Mouse (Mus musculus): ENCODE data around the gene Mtus2. TPM values are rescaled to one million over a fixed set of nuclear protein-coding genes. Genes with fewer than 3 reads are reported as not detected.

Gene Mtus2
- polyA plus RNA-seq, 1 experiment from 2014 or later: 93.6 TPM

- Histone ChIP-seq H3K36me3 (ENCODE audit: control insufficient read depth, insufficient read depth, low read length) (no peaks in the 10 kb centered on the region), H3K9ac (ENCODE audit: low read depth, low read length) (no peak overlapping the region), H3K4me1 (ENCODE audit: control insufficient read depth, insufficient read depth, low read length) (no peaks in the 10 kb centered on the region), H3K27ac (ENCODE audit: low read depth, low read length) (no peak overlapping the region), H3K4me2 (no peak overlapping the region), H3K9me3 (replicated peaks; ENCODE audit: control insufficient read depth, low read length) (no peaks in the 10 kb centered on the region), H3K4me3 (ENCODE audit: low read depth, low read length) (no peak overlapping the region), H3K27me3 (ENCODE audit: control insufficient read depth, insufficient read depth, low read length) (no peaks in the 10 kb centered on the region)
- ATAC-seq (replicated peaks; ENCODE audit: insufficient number of reproducible peaks, low FRiP score, low TSS enrichment): no peak
- 58% methylated on average over 8 of the region's 8 CpGs for WGBS (ENCODE audit: insufficient replicate concordance)
Observed at GRCm38 (mm10) chr5:148130691-148131457, 173.8 kb downstream of the Mtus2 start.

GRCm38 (mm10) chr5:148131458-148132131 is 174.5 kb downstream of the Mtus2 start:
- Histone ChIP-seq H3K4me3 (ENCODE audit: low read depth, low read length) (no peak overlapping the region), H3K36me3 (ENCODE audit: control insufficient read depth, insufficient read depth, low read length) (no peaks in the 10 kb centered on the region), H3K27me3 (ENCODE audit: control insufficient read depth, insufficient read depth, low read length) (no peaks in the 10 kb centered on the region), H3K27ac (ENCODE audit: low read depth, low read length) (no peak overlapping the region), H3K4me2 (no peak overlapping the region), H3K9ac (ENCODE audit: low read depth, low read length) (no peak overlapping the region), H3K9me3 (replicated peaks; ENCODE audit: control insufficient read depth, low read length) (no peaks in the 10 kb centered on the region), H3K4me1 (ENCODE audit: control insufficient read depth, insufficient read depth, low read length) (no peaks in the 10 kb centered on the region)
- ATAC-seq (replicated peaks; ENCODE audit: insufficient number of reproducible peaks, low FRiP score, low TSS enrichment): no peak
- 62% methylated on average over 10 of the region's 10 CpGs for WGBS (ENCODE audit: insufficient replicate concordance)

GRCm38 (mm10) chr5:148133448-148134060 is 176.4 kb downstream of the Mtus2 start:
- WGBS (ENCODE audit: insufficient replicate concordance): 79% methylated on average over 9 of the region's 9 CpGs
- Histone ChIP-seq H3K9me3 (replicated peaks; ENCODE audit: control insufficient read depth, low read length) (no peaks in the 10 kb centered on the region), H3K36me3 (ENCODE audit: control insufficient read depth, insufficient read depth, low read length) (no peaks in the 10 kb centered on the region), H3K4me2 (no peak overlapping the region), H3K4me1 (ENCODE audit: control insufficient read depth, insufficient read depth, low read length) (no peaks in the 10 kb centered on the region), H3K27me3 (ENCODE audit: control insufficient read depth, insufficient read depth, low read length) (no peaks in the 10 kb centered on the region), H3K4me3 (ENCODE audit: low read depth, low read length) (no peak overlapping the region), H3K9ac (ENCODE audit: low read depth, low read length) (no peak overlapping the region), H3K27ac (ENCODE audit: low read depth, low read length) (no peak overlapping the region)
- no peak for ATAC-seq (replicated peaks; ENCODE audit: insufficient number of reproducible peaks, low FRiP score, low TSS enrichment)

GRCm38 (mm10) chr5:148141662-148142061 is 184.5 kb downstream of the Mtus2 start:
- no peak for ATAC-seq (replicated peaks; ENCODE audit: insufficient number of reproducible peaks, low FRiP score, low TSS enrichment)
- no peak overlapping the region for H3K4me3 ChIP-seq (ENCODE audit: low read depth, low read length)
- H3K27ac ChIP-seq (ENCODE audit: low read depth, low read length): no peak overlapping the region
- H3K27me3 ChIP-seq (ENCODE audit: control insufficient read depth, insufficient read depth, low read length): no peaks in the 10 kb centered on the region
- no peaks in the 10 kb centered on the region for H3K9me3 ChIP-seq (replicated peaks; ENCODE audit: control insufficient read depth, low read length)
- no peak overlapping the region for H3K9ac ChIP-seq (ENCODE audit: low read depth, low read length)
- 87% methylated on average over 3 of the region's 3 CpGs for WGBS (ENCODE audit: insufficient replicate concordance)
- H3K4me2 ChIP-seq: no peak overlapping the region
- no peaks in the 10 kb centered on the region for H3K36me3 ChIP-seq (ENCODE audit: control insufficient read depth, insufficient read depth, low read length)
- H3K4me1 ChIP-seq (ENCODE audit: control insufficient read depth, insufficient read depth, low read length): no peaks in the 10 kb centered on the region

- H3K4me2 ChIP-seq: no peak overlapping the region
- H3K27ac ChIP-seq (ENCODE audit: low read depth, low read length): no peak overlapping the region
- WGBS (ENCODE audit: insufficient replicate concordance): 55% methylated on average over 12 of the region's 12 CpGs
Observed at GRCm38 (mm10) chr5:148146200-148146823, 189.2 kb downstream of the Mtus2 start.

GRCm38 (mm10) chr5:148151894-148152599 is 194.9 kb downstream of the Mtus2 start:
- 66% methylated on average over 14 of the region's 14 CpGs for WGBS (ENCODE audit: insufficient replicate concordance)
- ATAC-seq (replicated peaks; ENCODE audit: insufficient number of reproducible peaks, low FRiP score, low TSS enrichment): no peak
- Histone ChIP-seq H3K4me2 (no peak overlapping the region), H3K4me3 (ENCODE audit: low read depth, low read length) (no peak overlapping the region), H3K4me1 (ENCODE audit: control insufficient read depth, insufficient read depth, low read length) (no peaks in the 10 kb centered on the region), H3K9me3 (replicated peaks; ENCODE audit: control insufficient read depth, low read length) (peaks cover 3% of the 10 kb centered on the region; the same call in 1 of the 2 replicates), H3K36me3 (ENCODE audit: control insufficient read depth, insufficient read depth, low read length) (no peaks in the 10 kb centered on the region), H3K27ac (ENCODE audit: low read depth, low read length) (no peak overlapping the region), H3K27me3 (ENCODE audit: control insufficient read depth, insufficient read depth, low read length) (no peaks in the 10 kb centered on the region), H3K9ac (ENCODE audit: low read depth, low read length) (no peak overlapping the region)

More at GRCm38 (mm10) chr5:148146200-148146823, 189.2 kb downstream of the Mtus2 start:
- ATAC-seq (replicated peaks; ENCODE audit: insufficient number of reproducible peaks, low FRiP score, low TSS enrichment): no peak
- no peaks in the 10 kb centered on the region for H3K36me3 ChIP-seq (ENCODE audit: control insufficient read depth, insufficient read depth, low read length)
- H3K27me3 ChIP-seq (ENCODE audit: control insufficient read depth, insufficient read depth, low read length): no peaks in the 10 kb centered on the region
- H3K4me3 ChIP-seq (ENCODE audit: low read depth, low read length): no peak overlapping the region
- peaks cover 3% of the 10 kb centered on the region; the same call in 1 of the 2 replicates for H3K9me3 ChIP-seq (replicated peaks; ENCODE audit: control insufficient read depth, low read length)
- no peaks in the 10 kb centered on the region for H3K4me1 ChIP-seq (ENCODE audit: control insufficient read depth, insufficient read depth, low read length)
- H3K9ac ChIP-seq (ENCODE audit: low read depth, low read length): no peak overlapping the region

GRCm38 (mm10) chr5:148152600-148153402 is 195.7 kb downstream of the Mtus2 start:
- H3K4me3 ChIP-seq (ENCODE audit: low read depth, low read length): no peak overlapping the region
- no peaks in the 10 kb centered on the region for H3K4me1 ChIP-seq (ENCODE audit: control insufficient read depth, insufficient read depth, low read length)
- 63% methylated on average over 13 of the region's 13 CpGs for WGBS (ENCODE audit: insufficient replicate concordance)
- H3K27me3 ChIP-seq (ENCODE audit: control insufficient read depth, insufficient read depth, low read length): no peaks in the 10 kb centered on the region
- no peak overlapping the region for H3K9ac ChIP-seq (ENCODE audit: low read depth, low read length)
- no peak for ATAC-seq (replicated peaks; ENCODE audit: insufficient number of reproducible peaks, low FRiP score, low TSS enrichment)
- peaks cover 3% of the 10 kb centered on the region; the same call in 1 of the 2 replicates for H3K9me3 ChIP-seq (replicated peaks; ENCODE audit: control insufficient read depth, low read length)
- H3K4me2 ChIP-seq: no peak overlapping the region
- no peak overlapping the region for H3K27ac ChIP-seq (ENCODE audit: low read depth, low read length)
- H3K36me3 ChIP-seq (ENCODE audit: control insufficient read depth, insufficient read depth, low read length): no peaks in the 10 kb centered on the region

Data from heart, embryonic 11.5 days (tissue).